Mouse (Mus musculus) CH12.LX (cell line): ENCODE data around the gene Runx2.

Experiments used
- MEF2A ChIP-seq: IDR thresholded peaks from 2 replicates; pipeline ENCODE4 v1.6.1; 2014; ENCODE audit warnings: low read depth, mild to moderate bottlenecking, inconsistent platforms, low read length, improper control_type of control experiment, borderline replicate concordance
- UBTF ChIP-seq: IDR thresholded peaks from 2 replicates; pipeline ENCODE4 v1.6.1; 2012; ENCODE audit warnings: low read depth, mild to moderate bottlenecking, inconsistent platforms, low read length, improper control_type of control experiment, moderate library complexity

DNA sequence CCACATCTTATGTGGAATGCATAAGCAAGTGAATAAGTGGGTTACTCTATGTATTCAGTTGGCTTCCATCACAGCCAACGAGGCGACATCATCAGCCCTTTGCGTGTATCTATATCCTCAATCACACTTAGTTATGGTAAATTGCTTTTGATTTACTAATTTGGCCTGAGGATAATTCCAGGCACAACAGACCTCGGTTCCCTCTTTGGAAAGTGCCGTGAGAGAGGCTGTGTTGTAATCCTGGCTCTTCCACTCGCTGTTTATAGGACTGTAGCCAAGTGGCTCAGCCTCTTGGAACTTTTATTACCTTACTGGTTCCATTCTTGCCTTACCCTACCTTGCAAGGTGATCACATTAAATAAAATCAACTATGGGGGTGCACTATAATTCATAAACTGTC, 229.8 kb downstream of the Runx2 start:
- TF ChIP-seq UBTF (no peak), MEF2A (no peak)
